Mouse (Mus musculus): Measurements from ENCODE around the gene Mpp4.

DNA sequence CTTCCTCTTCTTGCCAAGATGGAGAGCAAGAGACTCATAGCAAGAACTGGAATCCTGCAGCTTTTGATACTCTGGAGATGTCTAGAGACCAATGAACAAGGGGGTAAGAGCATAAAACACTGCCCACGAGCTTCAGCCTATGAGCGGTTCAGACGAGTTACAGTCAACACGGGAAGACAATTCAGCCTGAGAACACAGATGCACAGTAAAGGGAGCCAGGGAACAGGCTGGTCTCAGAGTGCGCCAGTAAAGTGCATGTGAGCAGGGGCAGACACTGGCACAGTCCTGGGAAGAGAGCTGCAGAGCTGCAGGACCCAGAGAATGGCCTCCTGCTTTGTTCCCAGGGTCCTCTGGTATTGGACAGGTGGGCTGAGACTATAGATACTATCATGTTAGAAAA, 24.6 kb upstream of the Mpp4 start:
- TF ChIP-seq CTCF (IDR thresholded peaks at IDR 0.05; ENCODE audit: low read depth) = no peak
- TF ChIP-seq EP300 (IDR thresholded peaks at IDR 0.05; ENCODE audit: low read depth) = no peak
